Mouse (Mus musculus): ENCODE measurements at regions not wholly inside any gene's neighbourhood (a gene's known extent, or its start where the extent isn't known, plus 50 kb on each side); places are given as distances from the start of the nearest gene placed in this dataset.
"Not testable (repeated sequence)": the region's sequence is repeated elsewhere in the genome, so short reads cannot be mapped to it uniquely, and the experiment has no call there.

GRCm38 (mm10) chrX:103129347-103129746, 57.1 kb downstream of the Nap1l2 start:
- DNase-seq (ENCODE audit: low spot score): not testable (repeated sequence)

- DNase-seq (ENCODE audit: low spot score): peak; percentile 67
Measured at GRCm38 (mm10) chrX:103109181-103109580, 77.3 kb downstream of the Nap1l2 start.

- DNase-seq (ENCODE audit: low spot score): not testable (repeated sequence)
Measured at GRCm38 (mm10) chrX:103067730-103068621, 118.5 kb downstream of the Nap1l2 start.

GRCm38 (mm10) chrX:103067107-103067506, 119.3 kb downstream of the Nap1l2 start:
- DNase-seq (ENCODE audit: low spot score): not testable (repeated sequence)

- peak; percentile 79 for DNase-seq (ENCODE audit: low spot score)
Measured at GRCm38 (mm10) chrX:103026256-103027028, 98.3 kb downstream of the 1700018G05Rik start.

- peak; percentile 28 for DNase-seq (ENCODE audit: low spot score)
Measured at GRCm38 (mm10) chrX:103025495-103025894, 97.3 kb downstream of the 1700018G05Rik start.

- DNase-seq (ENCODE audit: low spot score): not testable (repeated sequence)
Measured at GRCm38 (mm10) chrX:103013425-103014057, 85.4 kb downstream of the 1700018G05Rik start.

- not testable (repeated sequence) for DNase-seq (ENCODE audit: low spot score)
Measured at GRCm38 (mm10) chrX:103012298-103013243, 84.4 kb downstream of the 1700018G05Rik start.

GRCm38 (mm10) chrX:102993956-102994355, 65.8 kb downstream of the 1700018G05Rik start:
- DNase-seq (ENCODE audit: low spot score): not testable (repeated sequence)
